Mouse (Mus musculus): Measurements from ENCODE around the gene Flot2.
A peak's percentile ranks its signal among the peaks of the same experiment; 100 is the strongest.

Gene Flot2

GRCm38 (mm10) chr11:78102958-78103747 lies 65.4 kb downstream of the Flot2 start:
- DNase-seq = peak in 1 of 2 experiments; percentile 54

DNA sequence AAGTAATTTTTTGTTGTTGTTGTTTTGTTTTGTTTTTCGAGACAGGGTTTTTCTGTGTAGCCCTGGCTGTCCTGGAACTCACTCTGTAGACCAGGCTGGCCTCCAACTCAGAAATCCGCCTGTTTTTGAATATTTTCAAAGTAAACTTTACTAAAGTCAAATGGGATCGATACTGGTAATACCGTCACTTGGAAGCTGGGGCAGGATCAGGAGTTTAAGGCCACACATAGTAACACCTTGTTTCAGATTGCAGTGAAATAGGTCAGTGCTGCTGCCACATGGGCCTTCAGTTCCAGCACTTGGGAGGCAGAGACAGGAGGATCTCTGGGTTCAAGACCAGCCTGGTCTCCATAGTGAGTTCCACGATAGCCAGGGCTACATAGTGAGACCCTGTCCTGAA lies 66.8 kb downstream of the Flot2 start:
- DNase-seq = no peak
